Mouse (Mus musculus) adrenal gland, postnatal 4 days (tissue): ENCODE results near the gene Dagla. TPM values are rescaled to one million over a fixed set of nuclear protein-coding genes. Genes with fewer than 3 reads are reported as not detected.
A peak's percentile ranks its signal among the peaks of the same experiment; 100 is the strongest.

ENCODE experiments used
- DNase-seq, 2 experiments: peaks; one replicate each; pipeline ENCODE4 v3.0.0; 2021 to 2022; ENCODE audit warnings: low spot score in 2 of 2, mixed read lengths in 2 of 2
- total RNA-seq, 2 experiments: library from RNA; stranded (reverse); gene quantifications; 2 replicates each; pipeline ENCODE4 v1.2.3; 2021

The Dagla gene
- total RNA-seq, 2 experiments from 2014 or later: 5.2 to 6.4 TPM

DNA sequence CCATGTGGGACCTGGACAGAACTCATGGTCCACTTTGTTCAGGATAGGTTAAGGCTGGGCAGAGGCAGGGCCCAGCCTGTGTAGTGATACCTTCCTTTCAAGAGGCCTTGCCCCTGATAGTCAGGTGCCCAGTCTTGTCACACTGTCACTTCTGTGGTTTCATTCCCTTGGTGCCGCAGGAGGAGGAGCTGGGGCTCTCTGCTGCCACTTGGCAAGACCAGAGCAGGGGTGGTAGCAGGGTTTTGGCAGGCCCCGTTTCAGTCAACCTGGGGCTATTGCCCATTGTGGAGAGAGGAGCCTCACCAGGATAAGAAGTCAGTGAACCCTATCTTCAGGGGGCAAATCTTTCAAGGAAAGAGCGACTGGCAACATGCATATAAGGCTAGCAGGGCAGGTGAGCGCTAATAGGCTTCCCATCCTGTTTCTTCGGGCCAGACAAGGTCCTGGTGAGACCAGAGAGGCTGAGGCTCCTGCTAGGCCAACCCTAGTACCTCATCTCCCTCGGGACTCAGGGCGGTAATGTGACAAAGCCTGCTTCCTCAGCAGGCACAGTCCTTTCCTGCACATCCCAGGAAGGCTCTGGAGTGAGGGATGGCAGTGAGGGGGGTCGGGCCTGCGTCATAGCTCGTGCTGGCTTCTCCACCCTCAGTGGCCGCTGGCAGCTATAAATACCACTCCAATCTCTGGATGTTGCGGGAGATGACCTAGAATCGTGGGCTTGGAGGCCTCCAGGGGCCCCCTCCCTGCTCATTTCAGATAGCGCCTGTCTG, 23.7 kb downstream of the Dagla start:
- DNase-seq: no peak

DNA sequence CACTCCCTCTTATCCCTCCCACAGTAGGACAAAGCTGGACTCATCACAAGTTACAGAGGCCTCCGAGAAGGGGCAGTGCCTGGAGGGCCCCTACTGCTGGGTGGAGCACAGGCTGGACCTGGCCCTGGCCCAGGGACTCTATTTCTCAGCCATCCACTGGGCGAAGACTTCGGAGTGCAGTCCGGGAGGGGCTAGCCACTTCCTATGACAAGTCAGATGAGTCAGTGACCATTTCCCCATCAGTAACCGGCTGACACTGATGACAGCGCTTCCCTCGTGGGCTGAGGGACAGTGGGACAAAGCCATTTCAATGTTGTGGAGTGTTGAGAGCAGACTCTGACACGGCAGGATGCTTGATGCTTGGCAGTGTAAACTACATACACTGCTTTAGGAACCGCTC, 25.0 kb downstream of the Dagla start:
- no peak for DNase-seq

DNA sequence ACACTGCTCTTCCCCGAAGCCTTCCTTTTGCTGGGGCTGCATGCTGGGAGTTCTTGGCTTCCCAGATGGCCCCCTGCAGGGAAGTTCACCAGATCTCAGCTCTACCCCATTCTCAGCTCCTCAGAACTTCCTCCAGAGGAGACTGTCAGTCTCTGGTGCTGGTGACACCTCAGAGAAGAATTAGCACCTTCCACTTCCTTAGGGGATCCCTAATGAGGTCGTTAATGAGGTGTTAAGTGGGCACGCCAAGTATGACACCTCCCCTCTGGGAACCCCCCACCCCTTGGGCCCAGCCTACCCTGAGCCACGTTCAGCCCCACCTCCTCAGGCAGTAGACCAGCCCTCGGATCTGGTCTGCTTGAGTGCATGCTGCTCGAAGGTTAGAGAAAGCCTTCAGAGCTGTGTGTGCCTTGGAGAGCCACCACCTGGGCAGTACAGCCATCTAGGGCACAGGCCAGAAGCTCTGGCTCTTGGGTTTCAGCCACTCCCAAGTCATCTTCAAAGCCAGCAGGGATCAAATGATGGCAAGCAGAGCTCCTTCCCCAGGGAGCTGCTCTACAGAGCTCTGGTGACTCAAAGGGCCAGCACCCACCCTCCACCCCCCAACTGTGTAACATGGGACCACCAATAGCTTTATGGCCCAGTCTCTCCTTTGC, 25.9 kb downstream of the Dagla start:
- no peak for DNase-seq

DNA sequence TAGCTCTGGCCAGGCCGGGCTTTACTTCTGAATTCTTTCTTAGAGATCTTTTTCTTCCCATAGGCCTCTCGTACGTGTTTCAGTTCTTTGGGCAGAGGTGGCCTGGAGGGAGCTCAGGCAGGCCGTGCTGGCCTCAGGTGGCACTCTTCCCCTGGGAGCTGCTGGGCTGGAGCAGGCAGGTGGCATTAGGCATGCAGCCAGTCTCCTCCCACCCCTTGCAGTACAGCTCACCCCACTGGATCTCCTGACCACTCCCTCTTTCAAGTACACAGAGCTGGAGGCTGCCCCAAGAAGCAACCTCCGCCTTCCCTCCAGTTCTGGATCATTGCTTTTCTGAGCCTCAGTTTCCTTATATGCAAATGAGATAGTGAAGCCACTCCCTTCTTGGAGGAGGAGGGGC, 26.9 kb downstream of the Dagla start:
- DNase-seq: no peak

DNA sequence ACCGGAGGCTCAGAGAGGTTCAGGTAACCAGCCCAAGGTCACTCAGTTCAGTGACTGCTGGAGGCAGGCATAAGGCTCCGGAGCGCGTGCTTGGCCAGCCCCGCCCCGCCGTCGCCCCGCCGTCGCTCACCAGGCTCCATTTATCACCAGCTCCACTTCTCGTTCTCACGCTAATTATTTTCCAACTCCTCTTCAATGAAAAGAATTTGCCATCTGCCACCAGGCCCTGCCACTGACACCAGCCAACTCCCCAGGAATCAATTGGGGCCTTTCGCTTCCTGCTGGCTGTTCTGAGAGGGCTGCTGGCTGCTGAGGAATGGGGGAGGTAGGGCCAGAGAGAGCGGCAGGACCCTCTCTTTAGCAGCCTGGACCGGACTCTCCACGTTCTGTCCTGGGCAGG, 27.3 kb downstream of the Dagla start:
- no peak for DNase-seq

DNA sequence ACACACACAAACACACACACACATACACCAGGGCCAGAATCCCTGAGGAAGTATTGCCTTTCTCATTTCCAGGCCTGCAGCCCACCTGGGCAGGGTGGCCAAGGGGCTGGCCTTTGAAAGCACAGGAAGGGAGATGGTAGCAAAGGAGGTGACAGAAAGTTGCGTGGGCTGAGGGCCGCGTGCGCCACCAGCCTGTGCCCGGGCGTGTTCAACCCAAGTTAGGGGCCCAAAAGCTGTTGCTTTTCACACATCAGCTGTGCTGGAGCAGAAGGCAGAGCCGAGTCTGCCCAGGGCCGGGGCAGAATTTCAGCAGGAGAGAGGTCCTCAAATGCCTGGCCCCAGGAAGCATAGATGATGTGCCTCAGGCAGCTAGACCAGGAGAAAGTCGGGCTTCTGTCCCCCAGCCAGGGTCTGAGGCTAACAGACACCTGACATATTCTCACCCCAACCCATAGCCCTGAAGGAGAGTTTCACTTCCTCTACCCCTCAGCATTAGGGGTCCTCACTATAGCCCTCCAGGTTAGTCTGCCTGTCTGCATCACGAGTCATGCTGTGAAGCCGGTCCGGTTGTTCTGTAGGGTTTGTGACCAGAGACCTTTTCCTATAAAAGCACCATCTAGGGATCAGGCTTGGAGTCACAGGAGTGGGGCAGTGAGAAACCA, 28.1 kb downstream of the Dagla start:
- no peak for DNase-seq

DNA sequence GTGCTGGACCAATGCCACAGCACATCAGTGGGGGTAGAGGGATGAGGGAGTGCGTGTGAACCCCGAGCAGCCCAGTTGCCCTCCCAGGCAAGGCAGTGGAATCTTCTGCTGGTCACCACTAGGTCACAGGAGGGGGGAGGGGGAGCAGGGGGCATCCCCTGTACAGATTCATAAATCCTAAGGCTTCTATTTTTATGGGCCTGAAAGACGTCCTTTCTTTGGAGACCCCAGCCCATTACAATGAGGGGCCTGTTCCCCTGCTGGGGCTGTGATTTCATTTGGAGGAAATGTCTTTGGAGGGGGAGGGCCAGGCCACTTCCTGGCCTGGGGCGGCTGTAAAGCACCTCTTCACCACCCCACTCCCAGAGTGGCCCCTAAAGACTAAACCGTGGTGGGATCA, 30.6 kb downstream of the Dagla start:
- no peak for DNase-seq

DNA sequence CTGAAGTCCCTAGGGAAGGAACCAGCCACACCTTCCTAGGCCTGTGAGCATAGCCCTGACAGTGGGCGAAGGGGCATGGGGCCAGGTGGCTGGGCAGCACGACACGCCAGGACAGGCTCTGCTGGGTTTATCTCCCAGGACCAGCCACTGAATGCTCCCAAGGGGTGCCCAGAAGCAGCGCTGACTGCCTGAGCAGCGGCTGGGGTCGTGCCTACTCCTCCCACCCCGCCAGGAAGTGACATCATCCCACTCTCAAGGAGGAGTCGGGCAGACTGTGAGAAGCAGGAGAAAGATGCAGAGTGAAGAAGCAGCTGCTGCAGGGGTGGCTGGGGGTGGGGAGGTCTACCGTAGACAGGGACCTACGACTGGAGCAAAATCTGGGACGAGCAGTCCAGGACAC, 31.9 kb downstream of the Dagla start:
- DNase-seq: no peak

DNA sequence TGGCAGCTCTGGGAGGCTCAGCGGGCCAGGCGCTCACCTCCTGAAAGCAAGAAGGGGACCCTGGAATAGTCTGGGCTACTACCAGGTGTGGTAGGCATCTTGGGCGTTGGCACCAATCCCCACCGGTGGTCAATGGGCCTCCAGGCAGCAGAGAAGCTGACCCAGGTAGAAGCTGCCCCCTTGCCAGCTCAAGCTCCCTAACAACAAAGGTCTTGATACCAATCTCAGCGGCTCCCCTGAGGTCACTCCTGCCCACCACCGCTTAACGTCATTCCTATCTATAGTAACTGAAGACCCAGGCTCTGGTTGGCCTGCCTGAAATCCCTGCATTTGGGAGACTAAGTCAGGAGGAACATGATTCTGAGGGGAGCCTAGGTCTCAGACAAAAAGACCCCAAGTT, 33.1 kb downstream of the Dagla start:
- no peak for DNase-seq

DNA sequence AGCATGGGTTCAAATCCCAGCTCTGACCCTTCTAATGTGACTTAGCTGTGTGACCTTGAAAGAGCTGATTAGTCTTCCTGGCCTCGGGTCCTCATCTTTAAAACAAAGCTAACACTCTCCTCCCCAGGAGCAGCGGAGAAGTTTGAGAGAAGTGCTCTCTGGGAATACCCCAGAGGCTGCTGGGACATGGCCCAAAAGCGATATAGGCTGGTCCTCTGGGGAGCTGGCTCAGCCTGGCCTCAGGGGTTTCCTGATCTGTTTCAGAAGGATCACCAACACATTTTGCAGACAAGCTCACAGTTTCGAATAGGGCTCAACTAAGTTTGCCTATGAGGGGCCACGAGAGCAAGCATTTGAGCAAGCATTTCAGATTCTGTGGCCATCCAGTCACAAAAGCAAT, 34.3 kb downstream of the Dagla start:
- no peak for DNase-seq

DNA sequence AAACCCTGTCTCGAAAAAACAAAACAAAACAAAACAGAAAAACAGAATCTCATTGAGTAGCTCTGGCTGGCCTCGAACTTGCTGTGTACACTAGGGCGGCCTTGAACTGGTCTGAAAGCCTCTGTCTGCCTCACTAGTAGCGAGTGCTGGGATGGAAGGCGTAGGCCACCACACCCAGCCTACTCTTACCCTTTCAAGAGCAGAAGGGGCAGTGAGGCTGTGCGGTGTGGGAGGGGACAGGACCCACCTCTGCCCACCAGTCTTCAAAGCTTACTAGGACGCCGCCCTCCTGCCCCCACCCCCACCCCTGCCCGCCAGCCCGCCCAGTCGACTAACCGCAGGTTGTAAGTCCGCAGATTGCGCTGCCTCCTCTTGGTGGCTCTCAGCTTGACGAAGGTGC, 35.8 kb downstream of the Dagla start:
- DNase-seq: no peak

DNA sequence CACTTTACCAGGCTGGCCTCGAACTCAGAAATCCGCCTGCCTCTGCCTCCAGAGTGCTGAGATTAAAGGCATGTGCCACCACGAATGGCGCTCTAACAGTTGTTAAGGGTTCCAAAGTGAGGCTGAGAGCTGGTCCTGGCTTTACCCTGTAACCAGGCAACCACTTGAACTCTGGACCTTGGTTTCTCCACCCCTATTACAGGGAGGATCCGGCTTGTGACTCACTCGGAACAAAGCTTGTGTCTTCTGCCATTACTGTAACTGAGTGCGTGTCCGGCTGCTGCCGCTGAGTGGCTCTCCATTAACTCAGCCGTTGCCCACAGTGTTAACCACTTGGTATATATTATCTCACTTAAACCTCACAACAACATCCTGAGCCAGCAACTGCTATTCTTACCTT, 36.7 kb downstream of the Dagla start:
- DNase-seq: no peak

DNA sequence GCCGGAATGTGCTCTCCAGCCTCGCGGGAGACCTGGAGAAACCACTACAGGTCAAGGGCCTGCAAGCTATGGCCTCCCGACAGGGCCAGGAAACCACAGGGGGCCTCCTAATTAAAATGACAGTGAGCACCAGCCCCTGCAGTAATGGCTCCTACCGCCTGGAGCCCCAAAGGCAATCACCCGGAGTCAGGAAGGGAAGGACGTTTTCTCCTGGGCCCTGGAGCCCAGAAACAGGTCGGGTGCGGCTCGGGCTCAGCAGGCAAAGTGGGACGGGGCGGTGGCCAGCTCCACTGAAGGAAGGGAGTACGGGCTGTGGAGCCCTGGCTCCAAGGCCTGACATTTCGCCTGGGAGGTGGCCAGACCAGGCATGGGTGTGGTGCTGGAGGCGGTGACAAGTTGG, 37.6 kb downstream of the Dagla start:
- no peak for DNase-seq

DNA sequence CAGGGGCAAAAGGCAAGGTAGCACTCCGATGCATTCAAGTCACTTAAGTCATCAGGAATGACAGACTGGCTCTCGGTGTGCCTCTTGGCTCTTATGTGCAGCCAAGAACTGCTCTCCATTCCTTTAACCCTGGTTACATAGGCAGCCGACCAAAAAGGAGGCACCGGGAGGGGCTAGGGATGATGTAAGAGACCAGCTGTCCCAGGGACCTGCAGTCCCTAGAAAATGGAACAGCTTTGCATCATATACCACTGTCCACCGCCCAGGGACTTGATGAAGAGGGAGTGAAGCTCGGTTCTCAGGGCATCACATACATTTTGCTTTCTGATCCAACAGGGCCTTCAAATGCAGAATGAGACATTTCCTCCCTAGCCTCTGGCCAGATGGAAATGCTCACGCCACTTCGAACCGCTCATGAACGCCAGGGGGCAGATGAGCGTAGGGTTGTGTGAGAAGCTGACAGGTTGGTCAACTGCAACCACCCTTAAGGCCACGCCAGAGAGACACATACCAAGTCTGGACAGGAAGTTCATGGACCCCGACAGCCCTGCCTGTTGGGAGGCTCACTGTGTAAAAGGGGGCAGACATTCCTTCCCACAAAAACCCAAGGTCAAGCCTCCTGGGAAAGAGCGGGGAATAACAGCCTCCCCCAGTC, 38.4 kb downstream of the Dagla start:
- DNase-seq: peak; percentile 45 to 75

DNA sequence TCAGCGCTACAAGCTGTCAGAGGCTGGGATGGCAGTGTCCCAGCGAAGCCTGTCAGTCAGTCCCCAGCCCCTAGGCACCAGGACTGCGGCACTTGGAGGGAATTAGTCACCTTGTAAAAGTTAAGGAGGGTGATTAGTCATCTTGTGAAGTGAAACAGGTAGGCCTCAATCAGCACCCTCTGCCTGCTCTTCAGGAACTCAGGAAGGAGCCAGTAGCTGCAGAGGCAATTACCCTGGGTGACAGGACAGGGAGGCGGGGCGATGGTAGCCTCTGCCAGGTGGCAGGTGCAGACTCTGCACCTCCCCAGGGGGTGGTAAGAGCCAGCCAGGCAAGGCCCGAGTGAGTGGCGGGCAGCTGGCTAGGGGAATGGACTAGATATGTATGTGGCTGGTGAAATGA, 43.3 kb downstream of the Dagla start:
- DNase-seq: no peak

DNA sequence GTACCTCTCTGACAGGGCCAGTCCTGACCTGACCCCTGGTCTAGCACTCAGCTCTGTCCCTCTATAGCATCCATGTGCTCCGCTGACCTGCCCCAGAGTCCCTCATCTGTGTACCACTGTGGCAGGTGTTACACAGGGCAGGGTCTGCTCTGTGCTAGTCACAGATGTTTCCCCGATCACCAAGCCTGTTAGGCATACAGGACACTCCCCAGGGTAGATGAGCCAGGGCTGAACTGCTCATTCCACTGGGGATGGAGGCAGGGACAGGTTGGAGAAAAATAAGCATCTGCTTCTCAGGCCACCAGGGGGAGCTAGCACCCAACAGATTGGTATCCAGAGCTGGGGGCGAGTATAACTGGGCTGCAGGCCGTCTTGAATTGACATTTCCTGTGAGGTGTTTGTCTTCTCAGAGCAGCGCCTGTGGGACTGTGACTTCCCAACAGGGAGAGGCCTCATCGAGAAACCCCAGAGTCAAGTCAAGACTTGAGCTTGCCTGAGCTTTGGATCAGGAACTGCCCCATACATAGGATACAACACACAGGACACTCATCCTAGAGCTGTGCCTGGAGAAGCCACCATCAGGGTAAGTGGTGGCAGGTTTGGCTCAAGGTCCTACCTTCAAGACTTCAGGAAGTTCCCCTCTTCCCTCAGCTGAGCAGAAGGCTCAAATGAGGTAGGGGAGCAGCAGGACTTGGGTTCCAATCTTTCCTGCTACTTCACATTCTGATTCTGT, 46.2 kb downstream of the Dagla start:
- DNase-seq: peak; percentile 43 to 72

DNA sequence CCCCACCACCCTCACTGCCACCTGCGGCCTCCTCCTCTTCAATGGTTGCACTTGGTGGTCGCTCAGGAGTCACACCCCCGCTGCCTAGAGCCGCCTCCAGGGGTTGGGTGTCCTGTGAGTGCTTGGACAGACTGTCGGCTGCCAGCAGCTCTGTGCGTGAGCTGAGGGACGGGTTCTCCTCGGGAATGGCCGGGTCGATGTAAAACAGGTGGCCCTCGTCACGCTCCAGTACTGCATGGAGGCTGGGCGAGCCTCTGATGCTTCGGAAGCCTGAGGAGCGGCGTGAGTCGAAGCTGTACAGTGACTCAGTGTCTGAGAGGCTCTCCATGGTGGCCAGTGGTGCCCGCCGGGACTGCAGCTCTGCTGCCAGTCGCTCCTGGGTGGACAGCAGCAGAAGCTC, 56.5 kb downstream of the Dagla start:
- DNase-seq: no peak

DNA sequence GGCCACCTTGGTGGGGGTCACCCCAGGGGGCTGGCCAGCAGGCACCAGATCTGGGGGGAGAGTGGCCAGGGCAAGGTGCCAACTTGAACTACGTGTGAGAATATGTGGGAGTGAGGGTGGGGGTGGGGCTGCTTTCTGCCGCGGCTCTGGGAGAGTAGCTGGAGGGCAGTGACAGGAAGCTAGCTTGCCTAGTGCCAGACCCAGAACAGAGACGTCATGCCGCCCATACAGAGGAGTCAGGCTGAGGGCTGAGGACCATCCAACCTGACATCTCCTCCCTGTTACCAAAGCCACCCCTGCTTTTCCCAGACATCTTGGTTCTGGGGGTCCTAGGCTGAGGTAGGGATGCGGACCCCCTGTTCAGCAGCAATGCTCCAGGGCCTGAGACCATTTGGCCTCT, 57.5 kb downstream of the Dagla start:
- DNase-seq: no peak

DNA sequence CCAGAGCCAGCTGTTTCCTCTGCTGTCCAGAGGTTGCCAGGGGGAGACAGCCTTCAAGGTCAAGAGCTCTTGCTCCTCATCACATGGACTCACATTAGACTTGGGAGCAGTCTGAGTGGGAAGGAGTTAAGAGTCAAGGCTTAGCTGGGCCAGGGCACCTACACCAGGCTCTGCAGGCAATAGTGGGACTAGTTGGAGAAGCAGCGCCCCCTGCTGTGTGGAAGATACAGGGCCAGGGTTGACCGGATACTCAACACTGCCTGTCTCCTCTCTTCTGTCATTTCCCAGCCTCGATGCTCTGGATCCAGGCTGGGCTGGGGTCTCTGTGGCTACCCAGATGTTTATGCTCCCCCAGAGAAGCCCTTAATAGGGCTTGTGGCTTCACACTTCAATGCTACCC, 60.5 kb downstream of the Dagla start:
- peak in 1 of 2 experiments; percentile 42 for DNase-seq

DNA sequence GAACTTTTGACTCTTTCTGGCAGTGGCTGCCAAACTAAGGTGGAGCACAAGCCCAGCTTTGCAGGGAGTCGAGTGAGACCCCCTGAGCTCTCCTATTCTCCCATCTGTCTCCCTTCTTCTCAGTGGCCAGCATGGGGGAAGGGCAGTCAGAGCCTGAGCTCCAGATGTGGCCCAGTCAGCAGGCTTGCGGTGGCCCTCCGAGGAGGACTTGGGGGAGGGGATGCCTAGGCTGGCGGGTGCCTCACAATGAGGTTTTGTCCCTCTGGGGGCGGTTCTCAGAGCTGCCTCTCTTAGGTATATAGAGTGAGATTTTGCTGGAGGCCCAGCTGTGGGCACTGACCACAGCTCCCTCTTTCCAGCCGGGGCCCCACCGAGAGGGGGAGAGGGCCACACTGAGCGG, 61.8 kb downstream of the Dagla start:
- no peak for DNase-seq

DNA sequence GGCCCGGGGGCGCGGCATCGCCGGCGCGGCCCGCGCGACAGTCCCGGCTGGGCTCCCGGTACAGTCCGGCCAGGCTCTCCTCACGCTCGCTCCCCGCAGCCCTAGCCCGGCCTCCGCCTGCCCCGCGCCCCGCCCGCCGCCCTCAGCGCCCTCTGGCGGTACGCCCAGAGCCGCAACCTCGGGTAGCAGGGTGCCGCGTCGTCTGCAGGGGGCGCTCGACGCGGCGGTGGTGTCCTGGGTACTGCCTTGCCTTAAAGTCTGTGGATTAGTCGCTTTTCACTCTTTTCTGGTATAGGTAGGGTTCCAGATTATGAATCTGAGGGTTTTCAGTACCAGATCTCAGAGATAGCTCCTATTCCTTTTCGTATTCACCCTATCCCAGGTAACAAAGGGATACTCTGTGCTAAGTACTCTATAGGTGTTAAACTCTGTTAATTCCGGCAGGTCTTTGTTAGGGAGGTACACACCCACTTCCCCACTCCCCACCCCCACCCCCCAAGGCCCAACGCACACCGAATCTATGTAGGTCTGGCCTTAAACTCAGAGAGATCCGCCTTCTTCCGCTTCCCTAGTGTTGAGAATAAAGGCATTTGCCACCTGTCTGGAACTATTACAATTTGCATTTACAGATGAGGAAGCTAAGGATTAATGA, 63.9 kb downstream of the Dagla start, which contains the start of gene Myrf:
Gene Myrf, minus strand, starts transcription at position 95 of the 652 bp plus-strand sequence.
- peak; percentile 57 to 67 for DNase-seq
